Mouse (Mus musculus) cerebellum, adult 2 months (tissue): ENCODE data around the gene 1700088E04Rik.

Experiments used
- CTCF ChIP-seq: fragments of 200-500 bp; IDR thresholded peaks from 2 replicates; pipeline ENCODE4 v1.5.1; 2011; ENCODE audit warnings: low read depth, mild to moderate bottlenecking, control low read depth, low read length, moderate library complexity, borderline replicate concordance; ENCODE audit not compliant: insufficient read depth
- POLR2A ChIP-seq: fragments of 200-500 bp; IDR thresholded peaks from 2 replicates; pipeline ENCODE4 v1.6.1; 2011; ENCODE audit warnings: low read length, control low read depth, borderline replicate concordance; ENCODE audit not compliant: insufficient read depth

- TF ChIP-seq CTCF, result no peak
- TF ChIP-seq POLR2A, result no peak
These were observed 30.5 kb downstream of the 1700088E04Rik start for GRCm38 (mm10) chr15:79110528-79110927.
